Mouse (Mus musculus) naive thymus-derived CD4-positive, alpha-beta T cell, adult 2 months (primary cell): ENCODE measurements at regions not wholly inside any gene's neighbourhood (a gene's known extent, or its start where the extent isn't known, plus 50 kb on each side); places are given as distances from the start of the nearest gene placed in this dataset.

Experiments
- DNase-seq: peaks from one replicate; pipeline ENCODE4 v3.0.0-alpha.2; 2011; ENCODE audit warnings: low read depth

DNA sequence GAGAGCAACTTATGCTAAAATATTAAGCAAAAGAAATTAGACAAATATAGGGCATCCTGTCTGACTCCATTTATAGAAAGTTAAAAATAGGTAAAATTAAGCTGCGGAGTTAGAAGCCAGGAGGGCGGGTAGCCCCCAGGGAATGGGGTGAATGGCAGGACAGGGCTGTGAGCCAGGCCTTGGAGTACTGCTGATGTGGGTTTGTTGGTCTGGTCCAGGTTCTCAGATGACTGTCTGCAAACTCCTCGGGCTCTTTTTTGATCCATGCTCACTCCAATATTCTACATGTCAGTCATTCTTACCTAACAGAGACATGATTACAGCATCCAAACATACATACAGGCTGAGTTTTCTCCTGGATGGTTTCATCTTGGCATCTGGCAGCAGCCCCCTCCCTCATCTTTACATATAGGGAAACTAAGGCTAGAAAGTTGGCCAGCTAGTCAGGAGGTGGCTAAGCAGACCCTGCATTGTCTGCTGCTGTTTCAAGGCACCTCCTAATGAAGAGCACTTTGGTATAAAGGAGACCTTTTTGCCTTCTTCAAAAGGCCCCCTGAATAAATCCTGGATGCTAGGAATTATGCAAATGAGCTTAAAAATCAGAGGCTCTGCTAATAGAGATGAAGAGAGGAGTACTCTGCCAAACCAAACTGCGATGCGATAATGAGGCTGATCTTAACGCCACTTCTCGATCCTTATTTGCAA lies 354.4 kb downstream of the Xylt1 start:
- no peak for DNase-seq

- DNase-seq, result no peak
Observed at GRCm38 (mm10) chr7:117729067-117729466, 348.3 kb downstream of the Xylt1 start.
